Mouse (Mus musculus): Measurements from ENCODE around the gene Gga2.

DNA sequence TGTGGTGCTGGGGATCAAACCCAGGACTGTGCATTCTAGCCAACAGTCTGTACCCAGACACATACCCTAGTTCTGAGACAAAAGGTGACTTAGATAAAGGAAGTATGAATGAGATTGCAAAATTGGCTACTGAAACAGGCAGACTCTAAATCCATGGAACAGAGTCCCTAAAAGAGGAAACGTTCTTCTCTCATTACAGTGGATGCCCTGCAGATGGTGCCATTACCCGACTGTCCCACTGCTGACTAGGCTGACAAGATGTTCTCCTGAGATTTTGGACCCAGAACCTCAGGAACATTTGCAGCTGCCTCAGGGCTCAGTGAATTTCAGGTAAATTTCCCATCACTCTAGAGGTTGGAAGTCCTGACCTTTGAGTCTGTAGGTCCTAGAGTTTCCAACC lies 13.3 kb upstream of the Gga2 start:
- TF ChIP-seq CTCF (IDR thresholded peaks at IDR 0.05; ENCODE audit: low read depth, low read length) (no peak), POLR2AphosphoS5 (IDR thresholded peaks at IDR 0.05; ENCODE audit: insufficient replicate concordance, low read depth, low read length) (no peak), GATA1 (IDR thresholded peaks at IDR 0.05; ENCODE audit: borderline replicate concordance, low read length) (no peak), TAL1 (conservative IDR thresholded peaks at IDR 0.05; ENCODE audit: low read depth, low read length) (no peak), GATA2 (IDR thresholded peaks at IDR 0.05; ENCODE audit: borderline replicate concordance, low read depth, low read length) (no peak)
